Mouse (Mus musculus): ENCODE measurements around the gene Map3k19. TPM values are rescaled to one million over a fixed set of nuclear protein-coding genes. Genes with fewer than 3 reads are reported as not detected.
A peak's percentile ranks its signal among the peaks of the same experiment; 100 is the strongest.

Gene Map3k19
- total RNA-seq, 1 experiment from 2014 or later: 0.19 TPM

DNA sequence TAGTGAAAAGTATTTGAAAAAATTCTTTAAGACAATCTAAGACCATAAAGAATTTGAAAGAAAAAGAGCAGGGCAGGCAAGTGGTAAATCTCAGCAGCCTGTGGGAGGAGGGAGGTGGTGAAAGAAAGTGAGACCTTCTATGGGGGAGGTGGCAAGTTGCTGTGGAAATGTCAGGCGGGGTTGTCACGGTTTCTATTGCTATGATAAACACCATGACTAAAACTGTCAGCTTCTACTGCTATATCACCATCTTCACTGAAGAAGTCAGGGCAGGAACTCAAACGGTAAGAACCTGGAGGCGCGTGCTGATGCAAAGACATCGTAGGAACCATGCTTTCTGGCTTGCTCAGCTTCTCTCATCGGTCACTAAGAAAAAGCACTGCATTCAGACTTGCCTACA, 41.9 kb downstream of the Map3k19 start:
- ATAC-seq (replicated peaks; ENCODE audit: insufficient number of reproducible peaks, low FRiP score, low TSS enrichment, poor library complexity, severe bottlenecking): no peak

DNA sequence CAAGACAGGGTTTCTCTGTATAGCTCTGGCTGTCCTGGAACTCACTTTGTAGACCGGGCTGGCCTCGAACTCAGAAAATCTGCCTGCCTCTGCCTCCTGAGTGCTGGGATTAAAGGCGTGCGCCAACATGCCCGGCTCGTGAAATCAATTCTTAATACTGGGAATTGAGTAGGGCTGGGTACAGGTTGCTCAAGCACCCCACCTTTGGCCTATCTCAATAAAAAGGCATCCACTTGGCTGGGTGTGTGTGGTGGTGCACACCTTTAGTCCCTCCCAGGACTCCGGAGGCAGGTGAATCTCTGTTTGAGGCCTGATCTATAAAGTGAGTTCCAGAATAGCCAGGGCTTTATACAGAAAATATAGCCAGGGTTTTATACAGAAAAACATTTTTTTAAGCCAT, 46.2 kb downstream of the Map3k19 start:
- ATAC-seq (replicated peaks; ENCODE audit: insufficient number of reproducible peaks, low FRiP score, low TSS enrichment, poor library complexity, severe bottlenecking): no peak

DNA sequence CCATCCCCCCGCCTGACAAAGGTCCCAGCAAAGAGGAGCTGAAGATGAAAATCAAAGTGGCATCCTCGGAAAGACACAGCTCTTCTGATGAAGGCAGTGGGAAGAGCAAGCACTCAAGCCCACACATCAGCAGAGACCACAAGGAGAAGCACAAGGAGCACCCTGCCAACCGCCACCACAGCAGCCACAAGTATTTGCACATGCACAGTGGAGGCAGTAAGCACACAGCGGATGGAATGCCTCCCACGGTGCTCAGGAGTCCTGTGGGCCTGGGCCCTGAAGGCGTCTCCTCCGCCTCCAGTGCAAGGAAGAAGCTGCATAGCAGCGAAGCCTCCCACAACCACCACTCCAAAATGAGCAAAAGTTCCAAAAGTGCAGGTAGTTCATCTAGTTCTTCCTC, 51.9 kb downstream of the Map3k19 start:
- no peak for ATAC-seq (replicated peaks; ENCODE audit: insufficient number of reproducible peaks, low FRiP score, low TSS enrichment, poor library complexity, severe bottlenecking)

DNA sequence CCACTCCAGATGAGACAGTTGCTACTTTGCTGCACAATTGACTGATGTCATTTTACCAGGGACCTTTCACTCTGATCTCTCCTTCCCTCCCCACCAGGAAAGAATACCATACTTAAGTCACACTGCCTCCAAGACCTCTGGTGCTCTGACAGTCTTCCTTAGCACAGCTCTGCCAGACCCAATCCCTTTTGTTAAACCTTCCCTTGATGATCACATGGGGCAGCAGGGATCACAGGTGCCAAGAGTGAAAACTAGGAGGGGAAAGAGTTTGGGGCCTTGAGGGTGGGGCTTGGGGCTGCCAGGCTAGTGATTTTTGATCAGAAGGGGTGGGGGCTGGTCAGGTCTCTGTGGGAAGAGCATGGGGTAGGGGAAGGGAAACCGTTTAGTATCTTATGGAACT, 58.1 kb downstream of the Map3k19 start:
- ATAC-seq (replicated peaks; ENCODE audit: insufficient number of reproducible peaks, low FRiP score, low TSS enrichment, poor library complexity, severe bottlenecking): no peak

DNA sequence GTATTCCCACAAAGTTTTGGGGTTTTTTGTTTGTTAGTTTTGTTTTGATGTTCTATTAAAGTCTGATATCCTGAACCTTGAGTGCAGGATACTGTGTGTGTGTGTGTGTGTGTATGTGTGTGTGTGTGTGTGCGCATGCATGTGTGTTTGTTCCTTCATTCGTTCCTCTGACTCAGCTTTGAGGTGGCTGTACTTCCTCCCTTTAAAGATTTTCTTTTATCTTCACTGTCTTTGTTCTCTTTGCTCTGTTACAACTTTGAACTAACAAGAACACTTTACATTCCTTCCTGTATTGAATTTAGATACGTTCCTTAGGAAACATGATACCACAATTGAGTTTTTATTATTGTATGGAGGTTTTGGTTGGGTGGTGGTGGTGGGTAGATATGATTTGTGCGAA, 58.5 kb downstream of the Map3k19 start:
- no peak for ATAC-seq (replicated peaks; ENCODE audit: insufficient number of reproducible peaks, low FRiP score, low TSS enrichment, poor library complexity, severe bottlenecking)

DNA sequence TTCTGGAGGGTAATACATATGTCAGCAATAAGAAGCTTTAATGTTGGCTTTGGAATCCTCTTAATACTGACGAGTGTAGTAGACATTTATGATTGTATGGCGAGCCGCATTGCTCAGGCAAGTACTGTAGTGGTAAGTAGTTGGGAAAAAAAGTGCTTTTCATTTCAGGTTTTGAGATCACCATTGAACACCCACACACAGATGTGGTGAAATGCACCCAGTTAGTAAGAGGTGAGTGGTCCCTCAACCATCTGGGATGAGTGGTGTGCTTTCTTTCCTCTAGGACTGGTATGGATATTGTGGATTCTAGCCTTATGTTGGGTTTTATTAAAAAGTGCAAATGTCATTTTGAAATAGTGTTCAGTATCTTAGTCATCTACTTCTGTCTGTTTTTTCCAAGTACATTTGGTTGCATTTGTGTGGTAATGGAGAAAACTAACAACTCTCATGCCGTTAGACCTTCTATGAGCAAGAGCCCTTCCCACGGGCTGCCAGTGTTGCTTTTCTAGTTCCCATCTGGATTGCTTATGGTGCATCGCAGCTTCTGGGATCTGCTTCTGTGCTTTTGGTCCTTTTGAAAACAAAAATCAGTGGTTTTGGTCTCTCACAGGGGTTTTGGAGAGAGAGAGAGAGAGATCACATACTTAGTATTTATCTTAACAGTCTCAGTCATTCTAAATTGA, 59.6 kb downstream of the Map3k19 start:
- no peak for ATAC-seq (replicated peaks; ENCODE audit: insufficient number of reproducible peaks, low FRiP score, low TSS enrichment, poor library complexity, severe bottlenecking)

DNA sequence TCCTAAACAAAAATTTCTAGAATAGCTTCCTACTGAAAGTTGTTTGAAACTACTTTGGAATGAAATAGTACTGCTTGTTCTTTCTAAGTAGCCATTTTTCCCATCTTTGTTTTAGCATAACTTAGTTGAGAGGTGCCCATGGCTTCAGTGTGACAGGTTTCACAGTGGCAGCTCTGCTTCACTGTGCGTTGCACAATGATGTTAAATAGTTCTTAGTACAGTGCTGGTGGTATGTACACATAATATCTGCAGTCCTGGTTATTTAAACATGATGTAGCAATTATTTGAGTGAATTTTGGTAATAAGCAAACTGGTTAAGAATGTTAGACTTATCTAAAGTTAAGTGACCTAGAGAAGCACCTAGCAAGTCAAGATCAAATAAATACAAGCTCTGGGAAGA, 61.4 kb downstream of the Map3k19 start:
- no peak for ATAC-seq (replicated peaks; ENCODE audit: insufficient number of reproducible peaks, low FRiP score, low TSS enrichment, poor library complexity, severe bottlenecking)

DNA sequence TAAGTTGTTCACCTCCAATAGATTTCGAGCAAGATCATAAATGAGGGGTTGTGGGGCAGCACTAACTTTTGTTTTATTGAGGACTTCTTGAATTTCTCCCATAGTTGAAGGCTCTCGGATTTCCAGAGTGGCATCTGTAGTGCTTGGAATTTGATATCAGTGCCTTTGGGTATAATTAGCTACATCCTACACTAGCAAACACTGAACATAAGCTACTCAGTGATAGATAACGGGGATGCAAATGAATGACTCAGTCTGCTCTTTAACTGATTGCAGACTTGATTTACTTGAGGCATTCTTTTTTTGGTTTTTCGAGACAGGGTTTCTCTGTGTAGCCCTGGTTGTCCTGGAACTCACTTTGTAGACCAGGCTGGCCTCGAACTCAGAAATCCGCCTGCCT, 65.9 kb downstream of the Map3k19 start:
- ATAC-seq (replicated peaks; ENCODE audit: insufficient number of reproducible peaks, low FRiP score, low TSS enrichment, poor library complexity, severe bottlenecking): no peak

DNA sequence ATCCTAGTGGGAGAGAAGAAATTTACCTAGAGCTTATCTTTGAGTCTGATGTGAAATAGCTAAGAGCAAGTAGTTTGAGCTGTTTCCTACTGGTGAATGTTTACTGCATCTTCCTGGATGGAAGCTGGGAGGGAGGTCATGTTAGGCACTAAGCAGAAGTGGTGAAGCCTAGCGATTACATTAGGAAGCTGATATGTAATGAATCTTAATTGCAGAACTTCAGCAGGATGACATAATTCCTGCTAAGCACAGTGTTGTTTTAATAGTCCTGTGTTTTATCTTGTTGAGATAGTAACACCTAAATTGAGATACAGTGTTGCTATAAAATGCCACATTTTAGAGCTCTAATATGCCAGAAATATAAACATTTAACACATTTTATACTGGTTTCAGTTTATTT, 68.9 kb downstream of the Map3k19 start:
- ATAC-seq (replicated peaks; ENCODE audit: insufficient number of reproducible peaks, low FRiP score, low TSS enrichment, poor library complexity, severe bottlenecking): peak; percentile 62

DNA sequence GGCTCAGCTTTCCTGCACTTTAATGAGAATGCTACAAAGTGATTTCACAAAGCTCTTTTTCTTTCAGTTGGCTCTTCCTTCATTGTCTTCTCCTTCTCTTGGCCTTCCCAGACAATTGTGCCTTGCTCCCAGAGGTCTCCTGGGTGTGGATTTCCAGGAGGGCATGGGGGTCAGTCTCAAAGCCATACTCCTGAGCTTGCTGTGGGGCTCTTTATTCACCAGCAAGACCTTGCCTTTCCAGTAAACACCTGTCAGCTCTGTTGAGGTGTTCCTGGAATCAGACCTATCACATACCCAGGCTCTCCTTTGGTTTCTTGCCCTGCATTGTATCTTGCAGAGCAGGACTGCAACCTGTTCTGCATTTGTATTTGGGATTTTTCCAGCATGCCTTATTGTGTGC, 71.0 kb downstream of the Map3k19 start:
- no peak for ATAC-seq (replicated peaks; ENCODE audit: insufficient number of reproducible peaks, low FRiP score, low TSS enrichment, poor library complexity, severe bottlenecking)

DNA sequence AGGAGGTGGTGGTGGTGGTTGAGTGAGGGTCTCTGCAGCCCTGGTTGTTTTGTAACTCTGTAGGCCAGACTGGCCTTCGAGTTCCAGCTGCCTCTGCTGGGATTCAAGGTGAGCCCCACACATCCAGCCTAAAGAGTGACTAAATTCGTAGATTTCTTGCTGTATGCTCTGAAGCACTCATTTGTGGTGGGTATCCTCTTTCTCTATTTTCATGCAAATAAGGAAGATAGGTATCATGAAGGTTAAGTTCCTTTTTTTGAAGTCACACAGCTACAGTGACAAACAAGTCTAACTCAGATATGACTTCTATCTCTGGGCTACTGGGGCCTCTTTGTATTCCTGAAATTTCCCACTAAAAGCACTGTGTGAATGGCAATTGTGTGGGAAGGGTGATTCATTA, 74.0 kb downstream of the Map3k19 start:
- no peak; the same call in 1 of the 2 replicates for ATAC-seq (replicated peaks; ENCODE audit: insufficient number of reproducible peaks, low FRiP score, low TSS enrichment, poor library complexity, severe bottlenecking)

DNA sequence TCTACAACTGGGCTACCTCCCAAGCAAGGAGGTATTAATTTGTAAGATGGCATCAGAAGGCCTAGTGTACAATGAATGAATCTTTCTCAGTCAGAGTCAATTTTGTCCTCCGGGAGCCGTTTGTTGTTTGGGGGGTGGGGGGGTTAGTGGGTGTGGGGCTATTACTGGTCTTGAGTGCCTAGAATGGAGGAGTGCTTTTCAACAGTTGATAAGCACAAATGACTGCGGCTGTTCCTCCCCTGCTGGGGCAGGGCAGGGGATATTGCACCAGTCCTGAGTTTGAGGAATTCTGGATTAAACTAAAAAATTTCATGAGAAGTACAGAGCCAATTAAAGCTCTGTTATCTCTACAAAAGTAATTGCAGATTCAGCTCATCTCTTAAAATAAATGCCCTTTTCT, 74.7 kb downstream of the Map3k19 start:
- ATAC-seq (replicated peaks; ENCODE audit: insufficient number of reproducible peaks, low FRiP score, low TSS enrichment, poor library complexity, severe bottlenecking): no peak

DNA sequence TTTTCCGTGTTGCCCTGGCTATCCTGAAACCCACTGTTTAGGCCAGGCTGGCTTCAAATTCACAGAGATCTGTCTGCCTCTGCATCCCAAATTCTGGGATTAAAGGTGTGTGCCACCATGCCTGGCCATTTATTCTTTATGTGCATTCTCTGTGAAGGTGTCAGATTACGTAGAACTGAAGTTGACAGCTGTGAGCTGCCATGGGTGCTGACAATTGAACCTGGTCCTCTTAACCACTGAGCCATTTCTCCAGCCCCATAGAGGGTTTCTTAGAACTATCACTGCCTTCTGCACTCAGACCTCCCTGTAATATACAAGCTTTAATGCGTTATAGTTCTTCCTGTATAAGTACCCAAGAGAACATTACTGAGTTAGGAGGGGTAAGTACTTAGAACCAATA, 76.2 kb downstream of the Map3k19 start:
- no peak for ATAC-seq (replicated peaks; ENCODE audit: insufficient number of reproducible peaks, low FRiP score, low TSS enrichment, poor library complexity, severe bottlenecking)

DNA sequence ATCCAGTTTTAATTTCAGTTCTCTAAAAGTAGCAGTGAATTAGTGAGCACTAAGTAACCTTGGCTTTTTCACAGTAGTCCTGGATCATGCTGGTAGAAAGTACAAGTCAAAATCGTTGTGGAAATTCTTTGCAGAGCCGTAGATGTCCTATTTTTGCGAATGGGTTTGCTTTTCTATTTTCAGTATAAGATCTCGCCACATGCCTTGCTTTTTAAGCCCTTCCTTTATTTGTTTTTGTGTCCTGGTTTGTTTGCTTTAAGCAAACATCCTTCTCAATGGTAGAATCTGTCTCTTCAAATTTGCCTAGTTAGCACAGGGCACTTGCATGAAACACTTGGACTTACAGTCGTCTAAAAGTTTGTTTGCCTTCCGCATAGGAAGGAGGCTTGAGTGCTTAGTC, 78.6 kb downstream of the Map3k19 start:
- ATAC-seq (replicated peaks; ENCODE audit: insufficient number of reproducible peaks, low FRiP score, low TSS enrichment, poor library complexity, severe bottlenecking): no peak

DNA sequence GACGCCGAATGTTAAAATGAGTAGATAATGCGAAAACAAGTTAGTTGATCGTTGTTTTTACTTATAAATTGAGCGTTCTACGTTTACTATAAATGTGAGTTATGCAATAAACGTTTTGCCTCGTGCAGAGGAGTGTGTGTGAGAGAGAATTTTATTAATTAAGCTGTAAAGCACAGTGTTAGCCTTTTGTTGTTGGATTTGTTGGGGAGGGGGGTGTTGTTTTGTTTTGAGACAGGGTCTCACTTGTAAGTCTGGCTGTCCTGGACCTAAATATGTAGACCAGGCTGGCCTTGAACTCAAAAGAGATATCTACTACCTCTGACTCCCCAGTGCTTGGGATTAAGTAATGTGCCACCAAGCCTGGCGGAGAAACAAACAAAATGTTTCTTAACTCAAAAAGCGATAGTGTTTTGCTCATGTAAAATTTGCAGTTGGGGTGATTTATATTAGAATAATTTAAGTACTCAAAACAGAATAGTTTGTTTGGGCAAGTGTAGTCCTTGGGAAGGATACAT, 79.6 kb downstream of the Map3k19 start:
- no peak for ATAC-seq (replicated peaks; ENCODE audit: insufficient number of reproducible peaks, low FRiP score, low TSS enrichment, poor library complexity, severe bottlenecking)

DNA sequence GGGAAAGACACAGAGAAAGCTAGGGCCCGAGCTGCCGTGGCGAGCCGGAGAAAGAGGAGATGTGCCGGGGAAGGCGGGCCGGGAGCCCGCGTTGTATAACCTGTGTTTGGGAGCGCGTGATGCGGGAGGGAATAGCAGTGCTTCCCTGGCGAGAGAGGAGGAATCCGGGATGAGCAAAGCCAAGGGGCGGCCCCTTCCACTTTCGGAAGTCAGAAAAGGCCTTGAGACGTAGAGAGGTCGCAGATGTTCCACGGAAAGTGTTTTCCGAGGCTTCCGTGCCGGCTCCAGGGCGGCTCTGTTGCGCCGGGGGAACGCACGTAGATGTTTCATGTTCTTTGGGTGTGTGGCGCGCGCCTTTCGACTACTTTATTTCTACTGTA, 80.3 kb downstream of the Map3k19 start:
- ATAC-seq (replicated peaks; ENCODE audit: insufficient number of reproducible peaks, low FRiP score, low TSS enrichment, poor library complexity, severe bottlenecking): no peak

DNA sequence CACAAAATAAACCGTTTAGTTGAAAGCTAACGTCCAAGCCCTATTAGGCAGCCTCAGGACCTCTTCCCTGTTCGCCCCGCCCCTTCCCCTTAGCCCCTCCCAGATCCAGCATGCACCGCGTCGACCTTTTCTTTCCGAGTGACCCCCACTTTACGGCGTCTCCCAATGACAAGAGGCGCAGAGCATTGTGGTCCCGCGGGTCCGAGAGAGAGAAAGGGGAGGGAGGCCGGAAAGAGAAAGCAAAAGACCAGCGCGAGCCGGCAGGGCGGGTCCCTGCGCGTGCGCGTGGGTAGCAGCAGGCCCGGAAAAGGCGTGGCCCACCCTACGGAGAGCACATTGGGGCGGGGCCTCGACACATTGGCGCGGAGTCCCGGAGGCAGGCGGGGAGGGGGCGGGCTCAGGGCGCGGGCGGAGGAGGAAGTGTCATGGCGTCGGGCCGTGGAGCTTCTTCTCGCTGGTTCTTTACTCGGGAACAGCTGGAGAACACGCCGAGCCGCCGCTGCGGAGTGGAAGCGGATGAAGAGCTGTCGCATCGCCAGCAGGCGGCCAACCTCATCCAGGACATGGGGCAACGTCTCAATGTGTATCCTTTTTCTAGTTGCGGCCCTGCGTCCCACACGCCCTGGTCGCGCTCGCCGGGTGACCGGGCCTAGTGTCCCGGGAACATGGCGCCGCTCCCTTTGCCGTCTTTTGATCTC, 80.9 kb downstream of the Map3k19 start, which contains the start of gene Ccnt2:
Gene Ccnt2 (plus strand): TSS at position 362 of the 698 bp plus-strand sequence.
- ATAC-seq (replicated peaks; ENCODE audit: insufficient number of reproducible peaks, low FRiP score, low TSS enrichment, poor library complexity, severe bottlenecking): peak; percentile 94

DNA sequence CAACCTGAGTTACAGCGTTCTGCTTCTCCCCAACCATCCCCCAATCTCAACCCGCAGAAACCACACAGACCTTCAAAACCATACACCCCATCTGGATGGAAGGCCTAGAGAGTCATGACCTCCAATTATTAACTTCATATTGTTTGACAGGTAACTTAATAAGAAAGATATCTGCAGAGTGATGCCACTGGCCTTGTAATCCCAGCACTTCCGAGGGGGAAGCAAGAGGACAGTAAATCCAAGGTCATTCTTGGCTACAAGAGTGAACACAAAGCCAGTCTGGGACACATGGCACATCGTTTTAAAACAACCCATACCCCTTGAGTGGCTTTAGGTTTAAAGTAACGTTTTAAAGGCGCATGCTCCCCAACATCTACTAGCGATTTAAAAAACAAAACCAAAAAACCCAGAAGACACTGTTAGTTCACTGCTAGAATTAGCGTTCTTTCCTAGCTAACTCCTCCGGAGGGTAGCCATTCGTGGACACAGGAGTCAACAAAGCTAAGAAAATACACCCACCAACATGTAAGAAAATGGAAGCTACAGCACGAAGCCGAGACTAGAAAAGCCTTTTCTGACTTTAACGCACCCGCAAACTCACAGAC, 81.5 kb downstream of the Map3k19 start:
- ATAC-seq (replicated peaks; ENCODE audit: insufficient number of reproducible peaks, low FRiP score, low TSS enrichment, poor library complexity, severe bottlenecking): no peak

DNA sequence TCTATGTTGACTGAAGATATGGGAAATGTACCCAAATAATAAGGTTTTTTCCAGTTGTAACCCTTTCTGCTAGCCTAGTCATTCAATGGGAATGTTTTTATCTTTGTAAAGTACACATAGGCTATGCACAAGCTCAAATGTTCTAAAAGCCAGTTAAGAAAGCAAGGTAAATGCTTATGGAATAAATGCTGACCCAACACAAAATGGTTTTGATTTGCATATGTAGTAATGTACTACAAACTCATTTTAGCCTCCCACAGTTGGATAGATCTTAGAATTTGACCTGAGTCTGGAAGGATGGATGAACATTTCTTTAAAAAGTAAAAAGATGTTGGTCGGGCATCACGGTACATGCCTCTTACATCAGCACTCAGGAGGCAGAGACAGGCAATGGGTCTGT, 88.1 kb downstream of the Map3k19 start:
- ATAC-seq (replicated peaks; ENCODE audit: insufficient number of reproducible peaks, low FRiP score, low TSS enrichment, poor library complexity, severe bottlenecking): no peak

DNA sequence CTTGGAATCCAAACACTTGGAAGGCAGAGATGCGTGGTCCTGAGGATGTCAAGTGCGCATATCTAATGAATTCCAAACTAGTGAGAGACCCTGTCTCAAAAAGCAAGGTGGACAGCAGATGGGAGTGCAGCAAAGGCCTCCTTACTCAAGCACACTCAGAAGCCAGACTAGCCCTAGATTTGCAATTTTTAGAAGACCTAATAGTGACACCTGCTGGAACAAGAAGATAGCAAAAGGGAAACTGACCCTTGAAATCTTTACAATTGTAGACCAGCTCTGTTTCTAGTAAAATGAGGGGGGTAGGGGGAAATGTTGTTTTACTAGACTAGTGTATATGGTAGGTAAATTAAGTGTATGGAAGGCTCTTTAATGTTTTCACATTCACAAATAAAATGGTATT, 89.4 kb downstream of the Map3k19 start:
- no peak for ATAC-seq (replicated peaks; ENCODE audit: insufficient number of reproducible peaks, low FRiP score, low TSS enrichment, poor library complexity, severe bottlenecking)
